Mouse (Mus musculus) thymus, adult 2 months (tissue): ENCODE results near the gene Trabd2b. TPM values are rescaled to one million over a fixed set of nuclear protein-coding genes. Genes with fewer than 3 reads are reported as not detected.

ENCODE experiments used
- DNase-seq: peaks from one replicate; pipeline ENCODE4 v3.0.0; 2021
- H3K27ac ChIP-seq: fragments of 200-500 bp; 2 replicates; pipeline ENCODE4 v1.5.1; 2012; ENCODE audit warnings: low read length, control low read depth; ENCODE audit not compliant: control insufficient read depth, insufficient read depth
- H3K27me3 ChIP-seq: fragments of 200-500 bp; 2 replicates; pipeline ENCODE4 v1.6.1; 2012; ENCODE audit warnings: mild to moderate bottlenecking, low read length, moderate library complexity, mixed read lengths; ENCODE audit not compliant: control insufficient read depth, insufficient read depth
- H3K36me3 ChIP-seq: fragments of 200-500 bp; 2 replicates; pipeline ENCODE4 v1.6.1; 2012; ENCODE audit warnings: mild to moderate bottlenecking, low read length, moderate library complexity; ENCODE audit not compliant: control insufficient read depth, insufficient read depth
- H3K4me1 ChIP-seq: fragments of 200-500 bp; replicated peaks from 2 replicates; pipeline ENCODE4 v1.6.1; 2012; ENCODE audit warnings: low read length; ENCODE audit not compliant: control insufficient read depth, insufficient read depth
- H3K4me3 ChIP-seq: fragments of 200-500 bp; 2 replicates; pipeline ENCODE4 v1.5.1; 2012; ENCODE audit warnings: mild to moderate bottlenecking, low read length, control low read depth, moderate library complexity; ENCODE audit not compliant: control insufficient read depth, insufficient read depth
- CTCF ChIP-seq: fragments of 200-500 bp; IDR thresholded peaks from 2 replicates; pipeline ENCODE4 v1.5.1; 2012; ENCODE audit warnings: mild to moderate bottlenecking, control low read depth, low read length, moderate library complexity, borderline replicate concordance; ENCODE audit not compliant: control insufficient read depth, poor library complexity, insufficient read depth; ENCODE audit errors: extremely low read depth
- POLR2A ChIP-seq: fragments of 200-500 bp; IDR thresholded peaks from 2 replicates; pipeline ENCODE4 v1.6.1; 2012; ENCODE audit warnings: mild to moderate bottlenecking, low read length, control low read depth, moderate library complexity; ENCODE audit not compliant: control insufficient read depth, poor library complexity, insufficient read depth; ENCODE audit errors: extremely low read depth
- WGBS: fragments of 180-500 bp; shearing (Covaris S2); methylation state at CpG from one replicate; pipeline ENCODE4 v1.1.7; 2018; 5-methylcytosine and 5-hydroxymethylcytosine counted together
- polyA plus RNA-seq: library from polyadenylated mRNA; depleted of rRNA; stranded (reverse); fragments of >200 nt; gene quantifications from 2 replicates; pipeline ENCODE4 v1.2.3, GENCODE M21; 2012

The Trabd2b gene
- polyA plus RNA-seq, 1 experiment: 1.5 TPM

DNA sequence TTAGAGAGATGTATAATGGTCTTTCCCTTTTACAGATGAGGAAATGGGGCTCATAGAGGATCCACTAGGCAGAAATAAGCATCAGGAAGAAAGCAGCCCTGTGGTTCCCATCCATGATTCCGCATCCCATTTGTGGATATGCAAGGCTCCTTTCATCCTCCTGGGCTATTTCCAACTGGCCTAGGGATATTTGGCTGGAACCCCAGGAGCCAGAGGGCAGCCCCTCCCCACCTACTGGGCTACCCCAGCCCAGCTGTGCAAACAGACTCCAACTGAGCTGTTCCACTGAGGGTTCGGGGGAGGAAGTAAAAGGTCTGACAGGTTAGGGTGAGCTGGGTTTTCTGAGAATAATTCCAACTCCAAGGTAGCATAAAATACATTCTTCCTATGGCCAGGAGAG is 39.5 kb upstream of the Trabd2b start:
- H3K27me3 ChIP-seq: no peaks in the 10 kb centered on the region
- WGBS: 72% methylated on average over 2 of the region's 2 CpGs
- H3K27ac ChIP-seq: no peak overlapping the region
- H3K4me3 ChIP-seq: no peak overlapping the region
- no peaks in the 10 kb centered on the region for H3K36me3 ChIP-seq
- TF ChIP-seq POLR2A (no peak), CTCF (no peak)
- H3K4me1 ChIP-seq: no peaks in the 10 kb centered on the region
- no peak for DNase-seq

DNA sequence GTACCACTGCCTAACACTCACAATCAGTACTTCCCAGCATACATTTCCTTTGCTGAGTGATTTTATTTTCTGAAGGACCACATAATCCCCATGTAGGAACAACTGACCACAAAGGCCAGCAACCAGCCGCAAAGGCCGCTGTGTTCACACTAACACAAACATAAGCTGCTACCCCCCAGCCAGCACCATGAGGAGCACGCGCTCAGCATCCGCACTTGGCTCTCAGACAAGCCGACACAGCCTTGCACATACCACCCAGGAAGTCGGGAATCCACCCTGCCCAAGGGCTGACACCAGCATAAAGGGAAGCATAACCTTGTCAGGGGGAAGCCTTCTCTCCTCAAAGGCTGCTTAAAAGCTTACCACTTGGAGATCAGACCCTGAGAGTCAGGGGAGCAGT is 38.7 kb upstream of the Trabd2b start:
- Histone ChIP-seq H3K27me3 (no peaks in the 10 kb centered on the region), H3K27ac (no peak overlapping the region), H3K4me1 (no peaks in the 10 kb centered on the region), H3K36me3 (no peaks in the 10 kb centered on the region), H3K4me3 (no peak overlapping the region)
- no peak for TF ChIP-seq CTCF
- no peak for TF ChIP-seq POLR2A
- no peak for DNase-seq
- 71% methylated on average over 7 of the region's 7 CpGs for WGBS

DNA sequence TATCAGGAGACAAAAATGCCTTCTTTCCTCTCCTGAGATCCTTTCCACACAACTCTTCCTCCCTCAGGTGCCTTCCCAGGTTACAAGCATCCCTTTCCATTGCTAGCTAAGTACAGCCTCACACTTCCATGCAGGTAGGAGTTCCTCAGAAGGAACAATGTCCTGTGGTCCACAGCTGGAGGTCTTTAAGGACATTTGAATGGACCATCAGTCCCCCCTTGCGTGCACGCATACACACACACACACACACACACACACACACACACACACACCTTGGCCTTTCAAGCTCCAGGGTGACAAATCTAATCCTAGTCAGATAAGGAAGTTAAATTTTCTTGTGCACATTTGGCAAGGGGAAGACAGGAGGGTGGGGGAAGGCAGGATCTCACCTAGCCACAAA is 36.9 kb upstream of the Trabd2b start:
- Histone ChIP-seq H3K27me3 (no peaks in the 10 kb centered on the region), H3K4me1 (no peaks in the 10 kb centered on the region), H3K4me3 (no peak overlapping the region), H3K36me3 (no peaks in the 10 kb centered on the region), H3K27ac (no peak overlapping the region)
- no peak for TF ChIP-seq POLR2A
- no peak for TF ChIP-seq CTCF
- no peak for DNase-seq
- 68% methylated on average over 2 of the region's 2 CpGs for WGBS

DNA sequence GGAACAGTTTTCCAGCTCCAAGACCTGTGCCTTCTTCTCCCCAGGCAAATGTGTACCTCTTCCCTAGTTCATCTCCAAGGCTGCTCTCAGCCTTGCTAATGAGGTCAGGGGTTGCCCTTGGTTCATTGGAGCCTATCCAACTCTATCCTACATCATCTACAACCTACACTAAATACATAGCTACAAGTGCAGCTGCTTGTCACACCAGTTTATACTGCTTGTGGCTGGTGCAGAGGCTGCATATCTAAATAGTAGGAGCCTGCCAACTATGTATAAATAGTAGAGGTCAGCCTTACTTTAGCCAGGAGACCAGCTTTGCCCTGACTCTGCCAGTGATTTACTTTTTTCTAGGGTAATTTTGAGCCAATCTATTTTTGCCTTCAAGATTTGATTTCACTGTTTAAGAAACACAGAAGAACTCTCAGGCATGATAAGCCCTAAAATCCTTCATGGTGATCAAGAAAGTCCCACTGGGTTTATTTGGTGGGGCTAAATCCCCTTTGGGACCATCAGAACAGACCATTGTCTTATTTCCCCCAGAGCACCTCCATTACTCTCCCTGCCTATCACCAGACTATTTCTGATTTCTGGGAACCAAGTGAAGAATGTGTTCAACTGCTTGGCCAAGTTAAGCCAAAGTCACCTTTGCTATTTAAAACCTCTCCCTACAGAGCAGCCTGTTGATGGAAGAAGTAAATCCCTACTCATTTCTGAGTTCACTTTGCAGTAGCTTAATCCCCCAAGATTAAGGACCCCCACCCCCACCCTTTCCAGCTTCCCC is 35.4 kb upstream of the Trabd2b start:
- H3K4me1 ChIP-seq: no peaks in the 10 kb centered on the region
- H3K27me3 ChIP-seq: no peaks in the 10 kb centered on the region
- DNase-seq: no peak
- H3K27ac ChIP-seq: no peak overlapping the region
- H3K36me3 ChIP-seq: no peaks in the 10 kb centered on the region
- TF ChIP-seq CTCF (no peak), POLR2A (no peak)
- no peak overlapping the region for H3K4me3 ChIP-seq

DNA sequence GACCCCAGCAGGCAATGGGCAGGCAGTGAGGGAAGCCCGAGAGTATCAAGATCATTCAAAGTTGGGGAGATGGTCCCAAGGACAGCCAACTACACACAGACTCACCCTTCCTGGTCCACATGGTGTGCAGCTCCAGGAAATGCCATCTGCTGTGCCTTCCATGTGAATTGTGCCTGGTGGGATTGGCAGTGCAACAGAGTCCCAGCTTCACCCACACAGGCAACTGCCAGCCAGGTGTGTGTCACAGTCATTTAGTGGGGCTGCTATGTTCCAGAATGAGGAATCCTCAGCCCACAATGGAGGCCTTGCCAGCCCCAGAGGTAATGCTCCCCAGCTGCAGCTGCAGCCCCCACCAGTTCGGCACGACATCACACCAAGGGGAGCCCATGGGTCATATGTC is 33.8 kb upstream of the Trabd2b start:
- Histone ChIP-seq H3K27ac (no peak overlapping the region), H3K4me1 (no peaks in the 10 kb centered on the region), H3K36me3 (no peaks in the 10 kb centered on the region), H3K27me3 (no peaks in the 10 kb centered on the region), H3K4me3 (no peak overlapping the region)
- DNase-seq: no peak
- WGBS: 90% methylated on average over 3 of the region's 3 CpGs
- TF ChIP-seq CTCF (no peak), POLR2A (no peak)

DNA sequence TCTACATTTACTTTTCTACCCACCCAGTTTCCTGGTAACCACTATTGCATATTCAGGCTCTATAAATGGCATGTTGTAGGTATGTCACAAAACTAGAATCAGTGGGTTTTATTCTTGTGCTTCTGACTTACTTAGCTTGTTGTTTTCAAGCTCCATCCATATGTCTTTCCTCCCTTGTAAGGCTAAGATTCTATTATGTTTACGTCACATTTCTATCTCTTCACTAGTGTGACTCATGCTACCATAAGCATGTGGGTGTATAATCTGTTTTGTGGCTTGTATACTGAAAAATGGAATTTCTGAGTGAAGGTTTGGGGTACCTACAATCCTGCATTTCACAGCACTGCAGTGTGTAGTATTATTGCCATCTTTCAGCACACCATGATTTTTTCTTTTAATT is 32.2 kb upstream of the Trabd2b start:
- H3K27me3 ChIP-seq: no peaks in the 10 kb centered on the region
- H3K4me3 ChIP-seq: no peak overlapping the region
- 100% methylated on average over 1 of the region's 1 CpGs for WGBS
- H3K36me3 ChIP-seq: no peaks in the 10 kb centered on the region
- TF ChIP-seq CTCF: no peak
- no peaks in the 10 kb centered on the region for H3K4me1 ChIP-seq
- no peak for DNase-seq
- H3K27ac ChIP-seq: no peak overlapping the region

DNA sequence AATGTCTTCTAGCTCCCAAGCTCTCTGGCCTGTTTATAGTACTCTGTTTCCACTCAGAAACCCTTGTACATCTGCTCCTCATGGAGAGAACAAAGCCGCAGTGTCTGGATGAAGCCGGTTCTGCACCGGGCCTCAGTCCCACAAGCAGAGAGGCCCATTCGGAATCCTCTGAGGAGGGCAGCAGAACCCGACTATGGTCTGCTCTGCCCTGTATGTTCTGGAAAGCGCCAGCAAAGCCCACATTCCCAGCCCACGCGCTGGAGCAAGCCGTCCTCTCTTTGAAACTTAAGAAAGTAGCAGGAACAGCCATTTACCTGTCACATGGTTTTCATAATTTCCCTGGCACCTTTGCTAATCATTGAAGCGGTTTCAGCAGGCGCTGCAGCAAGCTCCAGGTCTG is 29.0 kb upstream of the Trabd2b start:
- 94% methylated on average over 11 of the region's 11 CpGs for WGBS
- H3K36me3 ChIP-seq: no peaks in the 10 kb centered on the region
- H3K4me3 ChIP-seq: no peak overlapping the region
- DNase-seq: no peak
- no peaks in the 10 kb centered on the region for H3K4me1 ChIP-seq
- no peaks in the 10 kb centered on the region for H3K27me3 ChIP-seq
- TF ChIP-seq POLR2A (no peak), CTCF (no peak)
- H3K27ac ChIP-seq: no peak overlapping the region
